Mouse (Mus musculus): ENCODE data around the gene Pcdh15. TPM values are rescaled to one million over a fixed set of nuclear protein-coding genes. Genes with fewer than 3 reads are reported as not detected.

Pcdh15 gene
- total RNA-seq, 4 experiments from 2014 or later: 0.04 to 0.54 (median 0.33) TPM

DNA sequence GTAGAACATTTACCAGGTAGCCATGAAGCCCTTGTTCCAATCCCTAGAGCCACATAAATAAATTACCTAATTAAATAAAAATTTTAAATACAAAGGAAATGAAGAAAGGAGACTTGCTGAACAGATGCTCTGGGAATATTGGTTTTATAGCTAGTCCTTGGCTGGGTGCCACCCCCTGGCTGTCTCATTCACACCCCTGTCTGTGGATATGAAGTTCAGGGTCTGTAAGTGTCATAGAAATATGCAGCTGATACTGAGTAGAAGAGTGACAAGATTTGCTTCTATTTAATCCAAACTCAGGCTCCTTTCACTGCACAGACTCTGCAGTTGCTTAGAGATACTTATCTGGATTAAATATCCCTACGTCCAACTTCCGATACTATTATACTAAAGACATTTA is 1205.0 kb downstream of the Pcdh15 start:
- no peak for DNase-seq (ENCODE audit: low spot score in 2 of 2)

DNA sequence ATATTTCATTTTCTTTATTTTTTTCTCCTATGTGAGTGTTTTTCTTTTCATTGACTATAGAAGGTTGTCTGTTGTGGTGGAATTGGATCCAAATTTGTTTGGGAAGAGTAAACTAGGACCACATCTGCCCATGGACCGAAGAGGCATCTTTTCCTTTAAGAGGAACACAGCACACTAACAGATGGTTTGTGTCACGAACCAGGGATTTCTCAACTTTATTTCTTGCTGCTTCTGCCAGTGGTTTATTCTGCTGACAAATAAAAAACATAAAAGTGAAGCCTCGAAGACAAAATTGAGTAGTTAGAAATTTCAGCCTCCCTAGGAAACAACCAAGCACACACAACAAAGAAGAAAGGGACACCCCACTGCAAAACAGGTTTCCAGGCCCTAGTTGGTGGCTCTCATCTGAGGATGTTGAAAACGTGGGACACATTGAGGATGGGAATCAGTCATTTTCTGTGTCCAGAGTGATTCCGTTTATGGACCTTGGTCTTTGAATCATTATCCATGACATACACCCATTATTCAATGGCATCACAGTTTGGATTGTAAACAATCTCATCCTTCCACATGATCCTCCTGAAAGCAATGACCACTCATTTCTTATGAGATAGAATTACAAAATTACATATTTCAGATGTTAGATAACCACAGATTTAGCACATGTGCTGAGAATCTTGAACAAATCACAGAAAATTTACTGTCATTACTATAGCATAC is 1206.5 kb downstream of the Pcdh15 start:
- no peak for DNase-seq (ENCODE audit: low spot score in 2 of 2)

DNA sequence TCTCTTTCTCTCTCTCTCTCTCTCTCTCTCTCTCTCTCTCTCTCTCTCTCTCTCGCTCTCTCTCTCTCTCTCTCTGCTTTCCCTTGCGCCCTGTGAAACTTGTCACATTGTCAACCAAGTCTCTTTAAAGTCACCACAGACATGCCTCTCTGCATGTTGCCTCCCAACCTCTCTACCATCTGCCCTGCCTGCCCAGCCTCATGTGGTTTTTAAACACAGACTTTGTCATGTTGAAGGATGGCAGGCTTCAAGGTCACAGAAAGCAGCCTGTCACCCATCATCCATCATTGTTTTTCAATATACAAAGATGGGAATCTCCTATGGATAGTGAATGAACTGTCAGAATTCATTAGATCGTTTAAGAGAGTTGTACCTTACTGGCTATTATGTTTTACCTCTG is 1207.9 kb downstream of the Pcdh15 start:
- DNase-seq (ENCODE audit: low spot score in 2 of 2): no peak

DNA sequence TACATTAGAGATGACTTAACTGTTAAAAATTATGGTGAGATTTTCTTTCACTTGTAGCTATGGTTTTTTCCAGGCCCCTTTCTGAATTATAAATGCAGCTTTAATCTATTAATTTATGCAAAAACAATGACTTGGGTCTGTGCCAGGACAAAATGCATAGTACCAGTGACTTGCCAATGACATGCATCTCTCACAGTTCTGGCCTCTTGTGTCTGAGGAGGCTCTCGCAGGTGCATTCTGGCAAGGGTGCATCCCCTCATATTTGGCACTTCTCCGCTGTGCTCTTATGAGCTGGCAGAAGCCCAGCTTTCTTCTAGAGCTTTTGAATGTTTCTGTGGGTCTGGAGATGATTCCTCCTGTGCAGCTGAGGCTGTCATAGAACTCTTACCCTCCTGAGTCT is 1216.9 kb downstream of the Pcdh15 start:
- no peak for DNase-seq (ENCODE audit: low spot score in 2 of 2)

DNA sequence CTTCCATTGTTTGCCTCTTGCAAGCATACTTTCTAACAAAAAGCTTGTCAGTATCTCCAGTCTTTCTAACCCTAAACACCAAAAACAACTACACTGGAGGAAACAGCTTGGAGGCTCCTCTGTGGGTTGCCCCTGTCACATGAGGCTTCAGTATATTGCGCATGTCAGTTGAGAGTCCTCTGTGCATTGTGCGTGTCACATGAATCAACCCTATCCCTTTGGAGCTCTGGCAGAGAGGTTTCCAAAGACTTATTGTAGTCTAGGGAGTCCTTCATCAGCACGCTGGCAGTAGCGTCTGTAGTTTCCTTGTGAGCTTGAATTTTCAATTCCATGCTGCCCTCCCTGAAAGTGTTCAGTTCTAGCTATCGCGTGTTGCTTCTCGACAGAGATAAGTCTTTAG is 1236.3 kb downstream of the Pcdh15 start:
- no peak for DNase-seq (ENCODE audit: low spot score in 2 of 2)

DNA sequence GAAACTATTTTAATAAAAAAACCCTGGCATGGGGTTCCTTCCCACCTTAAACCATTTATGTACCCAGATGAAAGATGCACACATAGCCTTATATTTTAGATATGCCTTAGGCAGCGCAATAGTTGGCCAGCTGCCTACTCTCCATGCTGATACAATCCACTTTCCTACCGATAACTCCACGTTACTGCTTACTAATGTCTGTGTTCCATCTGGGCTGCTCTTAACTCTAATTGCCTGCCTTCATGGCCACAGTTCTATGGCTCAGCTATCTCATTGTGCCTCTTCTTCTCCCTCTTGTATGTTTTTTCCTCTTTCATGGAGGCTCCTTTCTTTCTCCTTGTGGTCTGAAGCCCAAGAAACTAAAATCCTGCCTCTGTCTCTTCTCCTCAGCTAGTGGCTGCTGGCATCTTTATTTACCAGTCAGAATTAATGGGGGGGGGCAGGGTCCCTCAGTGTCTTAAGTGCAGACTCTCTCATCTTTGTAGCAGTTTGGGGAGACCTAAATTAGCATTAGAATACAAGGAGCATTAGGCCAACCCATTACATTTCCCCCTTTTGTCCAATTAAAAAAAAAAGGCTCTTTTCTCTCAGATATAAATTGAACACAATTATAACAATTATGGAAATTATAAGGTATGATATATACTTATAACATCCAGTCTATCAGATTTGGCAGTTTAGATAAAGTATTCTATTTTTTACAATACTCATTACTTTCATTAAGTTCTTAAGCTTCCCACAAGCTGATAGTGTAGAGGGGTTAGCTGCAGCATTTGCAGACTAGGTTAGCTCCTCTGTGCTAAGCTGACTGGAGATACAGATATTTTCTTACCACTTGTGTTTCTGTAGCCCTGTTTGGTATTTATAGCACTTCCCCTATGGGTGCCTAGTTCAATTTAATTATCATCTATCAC is 1240.4 kb downstream of the Pcdh15 start:
- DNase-seq (ENCODE audit: low spot score in 2 of 2): no peak

DNA sequence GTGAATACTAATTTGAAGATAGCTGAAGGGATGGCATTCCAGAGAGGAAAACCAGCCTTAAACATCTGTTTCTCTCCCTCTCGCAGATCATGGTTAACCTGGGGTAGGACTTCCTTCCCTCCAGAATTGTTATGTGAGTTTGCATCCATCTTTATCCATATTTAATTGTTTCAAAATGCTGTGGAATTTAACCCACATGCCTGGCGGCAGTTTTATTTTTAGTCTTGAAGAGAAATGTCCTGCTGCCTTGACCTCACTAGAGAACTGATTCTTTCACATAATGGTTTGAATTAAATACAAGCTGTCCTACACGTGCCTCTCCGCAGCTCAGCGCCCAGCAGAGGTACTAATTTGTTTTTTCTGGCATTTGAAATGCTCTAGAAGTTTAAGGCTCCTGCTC is 1260.4 kb downstream of the Pcdh15 start:
- DNase-seq (ENCODE audit: low spot score in 2 of 2): no peak

DNA sequence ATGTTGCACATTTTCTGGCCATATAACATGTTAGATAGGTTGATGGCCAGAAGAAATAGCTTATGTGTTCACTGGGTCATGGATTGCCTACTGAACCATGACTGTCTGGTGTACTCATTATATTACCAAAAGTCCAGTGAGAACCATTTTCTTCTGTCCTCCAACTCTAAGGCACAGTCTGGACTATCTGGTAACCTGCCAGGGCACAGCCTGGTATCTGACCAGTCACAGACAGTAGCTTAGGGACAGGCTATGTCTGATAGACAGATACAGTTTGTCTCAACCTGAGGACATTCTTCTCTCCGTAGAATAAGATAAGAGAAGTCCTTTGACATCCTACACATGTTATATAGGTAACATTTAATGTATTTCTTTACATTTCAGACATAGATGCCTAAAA is 1279.6 kb downstream of the Pcdh15 start:
- no peak for DNase-seq (ENCODE audit: low spot score in 2 of 2)

DNA sequence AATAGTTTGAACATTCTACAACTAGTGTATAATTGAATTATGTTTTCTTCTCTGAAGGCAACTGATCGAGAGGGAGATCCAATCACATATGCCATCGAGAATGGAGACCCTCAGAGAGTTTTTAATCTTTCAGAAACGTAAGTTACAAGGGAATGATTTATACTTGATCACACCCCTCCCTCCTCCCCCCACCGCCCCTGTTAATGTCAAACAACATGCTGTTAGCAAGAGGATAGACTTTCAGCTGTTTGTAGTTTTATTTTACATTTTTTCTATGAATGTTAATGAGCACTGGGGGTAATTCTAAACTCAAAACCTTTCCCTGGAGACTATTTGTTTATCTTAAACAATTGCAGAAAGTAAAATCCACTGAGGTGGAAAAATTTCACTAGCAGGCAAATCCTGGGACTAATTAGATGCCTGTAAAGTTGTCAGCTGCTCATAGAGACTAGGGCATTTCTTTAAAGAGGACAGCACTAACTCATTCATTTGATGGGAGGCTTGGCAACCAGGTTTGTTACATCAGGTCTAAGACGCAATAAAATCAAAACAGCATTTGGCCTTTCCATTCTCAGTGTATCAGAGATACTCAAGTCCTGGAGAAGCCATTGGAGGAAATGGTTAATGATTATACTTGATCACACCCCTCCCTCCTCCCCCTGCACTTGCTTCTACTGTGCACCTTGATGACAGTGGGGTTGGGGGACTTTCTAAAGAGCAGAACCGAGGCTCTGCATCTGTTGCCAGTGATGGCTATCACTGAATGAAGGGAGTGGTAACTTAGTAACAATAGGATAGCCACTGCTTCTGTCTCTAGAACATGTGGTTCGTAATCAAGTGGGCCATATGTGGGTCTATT is 1280.4 kb downstream of the Pcdh15 start:
- no peak for DNase-seq (ENCODE audit: low spot score in 2 of 2)

DNA sequence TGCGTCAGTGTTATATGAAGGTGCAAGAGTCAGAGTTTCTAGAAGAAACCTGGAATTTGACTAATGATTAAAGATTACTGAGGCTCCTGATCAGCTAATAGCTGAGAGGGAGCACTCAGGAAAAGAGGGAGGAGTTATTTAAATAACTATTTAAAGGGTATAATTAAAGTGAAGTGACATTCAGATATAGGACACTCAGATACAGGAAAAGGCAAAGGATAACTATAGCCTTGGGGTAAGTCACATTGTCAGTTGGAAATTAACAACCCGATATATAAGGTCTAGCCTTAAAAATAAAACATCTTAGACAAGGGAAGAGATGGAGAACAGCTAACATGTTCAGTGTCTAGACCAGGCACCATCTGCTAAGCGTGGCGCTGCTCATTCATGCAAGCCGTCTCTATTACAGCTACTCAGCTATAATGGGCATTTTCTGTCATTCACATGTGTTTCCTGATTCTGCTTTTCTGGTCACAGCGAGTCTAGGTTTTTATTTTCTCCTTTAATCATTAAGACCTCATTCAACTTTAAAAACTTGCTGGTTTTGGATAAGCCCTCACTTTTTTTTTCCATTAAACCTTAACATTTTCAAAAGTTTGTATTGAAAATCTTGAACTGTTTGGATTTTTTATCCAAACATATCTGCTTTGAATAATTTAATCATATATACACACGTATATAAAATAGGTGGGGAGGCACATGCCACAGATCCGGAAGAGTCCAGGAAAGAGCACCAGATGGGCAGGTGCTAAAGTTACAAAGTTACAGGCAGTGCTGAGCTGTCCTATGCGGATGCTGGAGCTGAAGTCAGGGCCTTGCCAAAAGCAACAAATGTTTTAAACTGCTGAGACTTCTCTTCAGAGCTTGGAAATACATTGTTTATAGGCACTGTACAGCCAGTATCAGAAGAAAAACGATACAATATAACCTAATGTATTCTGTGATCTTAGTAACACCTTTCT is 1288.7 kb downstream of the Pcdh15 start:
- DNase-seq (ENCODE audit: low spot score in 2 of 2): no peak

DNA sequence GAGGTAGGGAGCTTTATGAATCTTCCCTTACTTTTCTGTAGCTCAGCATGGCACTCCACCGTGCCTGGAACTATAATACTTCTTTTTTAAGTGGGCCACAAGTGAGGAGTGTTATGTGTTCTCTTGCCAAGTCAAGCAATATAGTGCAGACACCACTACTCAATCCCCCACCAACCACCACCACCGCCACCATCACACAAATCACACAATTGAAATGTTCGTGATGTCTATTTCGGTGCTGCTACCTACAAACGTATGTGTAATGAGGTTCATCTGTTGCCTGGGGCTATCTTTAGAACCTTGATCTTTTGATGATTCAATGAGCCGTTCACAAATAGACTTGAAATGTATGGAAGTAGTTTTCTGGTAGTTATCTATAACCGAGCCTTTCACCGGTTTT is 1304.0 kb downstream of the Pcdh15 start:
- no peak for DNase-seq (ENCODE audit: low spot score in 2 of 2)

DNA sequence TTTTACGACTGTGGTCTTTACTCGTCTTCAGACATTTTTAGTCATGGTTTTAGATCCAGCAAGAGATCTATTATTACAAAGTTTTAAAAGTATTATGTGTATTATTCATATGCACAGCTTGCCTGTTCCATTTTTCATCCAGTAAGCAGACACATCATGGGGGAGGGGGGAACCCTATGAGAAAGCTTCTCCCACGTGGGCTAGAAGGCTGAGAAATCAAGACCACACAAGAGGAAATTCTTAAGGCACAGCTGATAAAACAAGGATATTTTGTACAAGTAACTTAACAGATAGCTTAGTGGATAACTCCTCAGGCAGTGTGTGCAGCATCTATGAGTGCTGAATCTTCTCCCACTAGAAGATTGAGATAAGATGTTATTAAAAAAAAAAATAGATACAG is 1314.9 kb downstream of the Pcdh15 start:
- no peak for DNase-seq (ENCODE audit: low spot score in 2 of 2)

DNA sequence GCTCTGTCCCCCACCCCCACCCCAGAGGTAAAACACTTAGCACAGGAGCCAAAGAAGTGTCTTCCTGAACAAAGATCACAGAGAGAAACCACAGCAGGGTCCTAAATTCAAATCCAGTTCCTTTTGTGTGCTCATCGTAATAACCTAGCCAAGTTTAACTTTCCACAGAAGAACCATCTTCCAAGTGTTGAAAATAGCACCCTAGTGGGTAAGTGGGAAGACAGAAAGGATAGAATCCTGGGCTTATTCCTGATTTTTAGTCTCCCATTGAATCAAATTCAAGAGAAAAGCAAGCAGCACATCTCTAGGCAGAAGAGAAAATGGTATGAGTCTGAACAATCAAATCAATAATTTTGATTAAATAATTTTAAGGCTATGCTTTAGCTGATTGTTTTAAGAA is 1315.8 kb downstream of the Pcdh15 start:
- DNase-seq (ENCODE audit: low spot score in 2 of 2): no peak

DNA sequence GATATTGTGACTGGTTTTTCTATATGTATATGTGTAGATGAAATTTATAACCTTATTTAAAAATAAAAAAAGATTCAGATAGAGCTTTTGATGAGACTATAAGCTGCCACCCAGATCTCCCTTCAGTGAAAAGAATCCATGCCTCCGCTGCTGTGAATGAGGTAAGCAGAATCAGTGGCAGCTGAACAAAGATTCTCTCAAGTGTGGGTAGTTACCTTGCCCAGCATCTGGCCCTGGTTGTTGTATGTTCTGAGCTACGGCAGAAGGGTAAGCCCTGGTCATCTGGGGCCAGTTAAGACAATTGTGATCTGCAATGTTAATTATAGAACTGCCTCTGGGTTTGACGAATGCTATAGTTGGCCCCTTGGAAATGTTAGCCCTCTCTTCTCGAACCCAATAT is 1316.2 kb downstream of the Pcdh15 start:
- no peak for DNase-seq (ENCODE audit: low spot score in 2 of 2)

DNA sequence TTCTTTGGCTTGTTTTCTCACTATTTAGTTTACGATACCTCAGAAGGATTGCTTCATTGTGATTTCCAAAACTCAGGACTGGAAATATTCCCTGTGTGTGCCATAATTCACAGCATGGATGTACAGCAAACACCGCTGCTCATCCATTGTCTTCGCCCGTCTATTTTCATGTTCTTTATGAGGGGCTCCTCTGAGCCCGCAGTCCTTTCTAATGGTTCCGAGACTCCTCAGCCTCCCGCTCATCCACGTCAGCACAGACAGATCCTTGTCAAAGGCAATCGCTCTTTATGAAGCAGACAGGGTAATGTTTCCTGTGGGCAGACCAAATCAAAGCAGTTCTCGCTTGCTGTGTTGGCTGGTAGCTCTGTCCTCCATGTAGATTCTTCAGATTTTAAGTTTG is 1316.8 kb downstream of the Pcdh15 start:
- no peak for DNase-seq (ENCODE audit: low spot score in 2 of 2)

DNA sequence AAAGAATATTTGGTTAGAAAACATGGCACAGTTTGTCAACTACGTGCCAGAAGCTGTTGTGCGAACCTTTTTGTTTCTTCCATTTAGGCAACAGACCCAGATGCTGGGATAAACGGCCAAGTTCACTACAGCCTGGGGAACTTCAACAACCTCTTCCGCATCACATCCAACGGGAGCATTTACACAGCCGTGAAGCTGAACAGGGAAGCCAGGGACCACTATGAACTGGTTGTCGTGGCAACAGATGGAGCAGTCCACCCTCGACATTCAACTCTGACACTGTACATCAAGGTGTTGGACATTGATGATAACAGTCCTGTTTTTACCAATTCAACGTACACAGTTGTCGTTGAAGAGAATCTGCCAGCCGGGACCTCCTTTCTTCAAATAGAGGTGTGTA is 1350.9 kb downstream of the Pcdh15 start:
- DNase-seq (ENCODE audit: low spot score in 2 of 2): no peak

DNA sequence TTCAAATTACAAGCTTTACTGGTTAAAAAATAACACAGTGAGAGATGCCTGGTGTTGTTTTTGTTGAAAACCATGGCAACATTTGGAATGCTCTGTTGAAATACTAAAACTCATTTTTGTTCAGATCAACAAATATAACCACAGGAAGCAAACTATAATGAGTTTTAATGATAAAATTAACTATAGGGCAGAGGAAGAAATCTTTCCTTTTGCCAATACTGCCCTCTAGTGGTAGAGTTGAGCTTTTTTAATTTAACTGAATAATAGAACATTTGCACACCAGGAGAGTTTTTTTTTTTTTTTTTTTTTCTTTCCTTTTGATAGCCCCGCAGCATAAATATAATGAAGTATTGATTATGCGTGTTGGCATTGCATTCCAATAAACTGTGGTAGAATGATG is 1364.8 kb downstream of the Pcdh15 start:
- DNase-seq (ENCODE audit: low spot score in 2 of 2): no peak

DNA sequence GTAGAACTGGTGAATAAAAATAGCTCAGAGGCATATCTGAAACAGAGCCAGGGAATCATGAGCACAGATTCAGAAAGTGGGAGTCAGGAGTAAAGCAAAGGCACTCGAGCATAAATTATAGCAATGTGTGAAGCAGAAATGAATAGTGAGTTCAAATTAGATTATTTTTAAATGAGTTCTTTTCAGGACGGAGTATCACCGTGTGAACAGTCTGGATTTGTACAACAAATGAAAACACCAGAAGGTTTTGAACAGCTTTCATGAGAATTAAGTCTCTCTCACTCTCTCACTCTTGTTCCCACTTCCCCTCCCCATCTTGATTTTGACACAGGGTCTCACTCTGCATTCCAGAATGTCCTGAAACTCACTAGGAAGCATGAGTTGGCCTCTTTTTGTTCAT is 1381.6 kb downstream of the Pcdh15 start:
- DNase-seq (ENCODE audit: low spot score in 2 of 2): no peak

DNA sequence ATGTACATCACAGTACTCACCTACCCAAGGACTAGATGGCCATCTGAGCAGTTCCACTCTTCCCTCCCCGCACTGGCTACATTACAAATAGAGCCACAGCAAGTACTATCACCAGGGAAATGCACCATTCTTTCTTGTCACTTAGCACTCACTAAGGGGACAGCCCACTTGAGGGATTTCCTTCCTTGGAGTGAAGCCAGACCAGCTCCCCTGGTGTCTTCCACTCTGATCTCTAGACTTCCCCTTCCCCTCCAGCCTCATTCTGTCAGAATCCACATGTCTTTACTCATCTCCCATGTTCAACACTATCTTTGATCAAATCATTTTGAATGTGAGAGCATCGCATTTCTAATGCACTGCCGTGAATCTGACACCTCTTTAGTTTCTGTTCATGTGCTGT is 1413.2 kb downstream of the Pcdh15 start:
- DNase-seq (ENCODE audit: low spot score in 2 of 2): no peak

DNA sequence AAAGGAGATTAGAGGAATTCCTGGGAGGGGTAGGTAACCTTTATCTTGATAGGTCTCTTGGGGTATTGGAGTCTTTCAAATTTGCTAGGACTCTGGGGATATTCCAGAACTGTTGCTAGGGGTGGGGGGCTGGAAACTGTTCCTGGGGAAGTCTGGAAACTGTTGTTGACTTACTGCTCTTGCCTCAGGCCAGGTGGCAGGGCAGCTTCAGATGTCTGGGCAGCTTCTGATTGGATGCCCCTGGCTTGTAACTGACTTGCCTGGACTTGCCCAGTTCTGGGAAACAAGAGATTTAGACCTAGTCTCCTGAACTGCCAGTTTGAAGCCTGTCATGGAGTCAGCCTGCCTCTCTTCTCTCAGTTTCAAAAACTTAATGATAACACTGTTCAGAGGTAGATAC is 1414.6 kb downstream of the Pcdh15 start:
- DNase-seq (ENCODE audit: low spot score in 2 of 2): no peak

DNA sequence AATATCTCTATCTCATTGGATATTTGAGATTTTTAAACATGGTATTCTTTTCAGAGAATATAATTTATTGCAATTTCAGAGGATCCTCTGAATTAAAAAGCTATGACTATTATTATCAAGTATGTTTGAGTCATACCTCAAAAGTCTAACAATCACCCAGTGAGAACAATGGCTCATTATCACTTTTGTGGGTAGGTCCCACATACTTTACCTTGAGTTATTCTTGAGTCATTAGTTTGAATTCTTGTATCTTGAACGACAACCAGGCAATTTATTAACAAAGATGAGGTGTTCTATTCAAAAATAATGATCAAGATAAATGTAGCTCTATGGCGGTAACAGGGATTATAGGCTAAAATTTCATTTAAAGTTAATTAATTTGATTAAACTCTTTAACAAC is 1439.2 kb downstream of the Pcdh15 start:
- DNase-seq (ENCODE audit: low spot score in 2 of 2): no peak
